Mouse (Mus musculus) heart, adult 18-20 months (tissue): ENCODE data around the gene Garem2. TPM values are rescaled to one million over a fixed set of nuclear protein-coding genes. Genes with fewer than 3 reads are reported as not detected.
A peak's percentile ranks its signal among the peaks of the same experiment; 100 is the strongest.

Experiments
- DNase-seq, 2 experiments: peaks; one replicate each; pipeline ENCODE4 v3.0.0; 2021 to 2022; ENCODE audit warnings: mixed read lengths in 1 of 2
- total RNA-seq, 2 experiments: library from RNA; stranded (reverse); gene quantifications; 2 replicates each; pipeline ENCODE4 v1.2.3; 2021

Gene Garem2
- total RNA-seq, 2 experiments from 2014 or later, result 0.10 TPM; not detected in 1

DNA sequence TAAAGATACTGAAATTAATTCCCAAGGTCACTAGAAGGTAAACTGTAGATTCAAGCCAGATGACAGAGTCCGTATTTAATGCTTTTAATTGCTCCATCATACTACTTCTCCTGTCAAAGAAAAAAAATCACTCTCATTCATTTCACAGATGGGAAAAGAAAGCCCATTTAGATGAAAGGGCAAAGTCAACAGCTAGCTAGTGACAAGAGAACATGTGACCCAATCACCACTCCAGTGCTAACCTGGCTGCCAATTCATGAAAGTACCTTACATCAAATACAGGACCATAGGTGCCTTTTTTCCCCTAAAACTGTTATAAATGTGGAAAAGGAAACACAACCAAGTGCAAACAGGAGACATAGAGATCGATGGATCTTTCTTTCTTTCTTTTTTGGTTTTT is 48.3 kb downstream of the Garem2 start:
- peak in 1 of 2 experiments; percentile 9 for DNase-seq

DNA sequence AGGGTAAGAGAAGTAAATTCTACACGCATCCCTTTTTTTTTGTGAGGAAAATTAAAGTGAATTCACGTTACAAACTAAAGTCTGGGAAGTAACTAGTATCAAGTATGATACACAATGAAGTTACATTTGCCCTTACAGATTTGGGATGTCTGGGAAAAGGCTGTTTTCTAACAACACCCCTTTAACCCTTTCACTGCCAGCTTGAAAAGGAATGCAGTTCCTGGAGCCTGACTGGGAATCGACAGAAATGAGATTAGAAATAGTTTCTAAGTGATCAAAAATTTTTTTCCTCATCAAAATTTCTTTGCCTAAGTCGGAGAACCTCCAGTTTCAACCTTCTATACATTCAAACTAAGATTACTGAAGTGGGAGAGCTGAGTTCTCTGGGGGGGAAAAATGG is 49.1 kb downstream of the Garem2 start:
- no peak for DNase-seq

DNA sequence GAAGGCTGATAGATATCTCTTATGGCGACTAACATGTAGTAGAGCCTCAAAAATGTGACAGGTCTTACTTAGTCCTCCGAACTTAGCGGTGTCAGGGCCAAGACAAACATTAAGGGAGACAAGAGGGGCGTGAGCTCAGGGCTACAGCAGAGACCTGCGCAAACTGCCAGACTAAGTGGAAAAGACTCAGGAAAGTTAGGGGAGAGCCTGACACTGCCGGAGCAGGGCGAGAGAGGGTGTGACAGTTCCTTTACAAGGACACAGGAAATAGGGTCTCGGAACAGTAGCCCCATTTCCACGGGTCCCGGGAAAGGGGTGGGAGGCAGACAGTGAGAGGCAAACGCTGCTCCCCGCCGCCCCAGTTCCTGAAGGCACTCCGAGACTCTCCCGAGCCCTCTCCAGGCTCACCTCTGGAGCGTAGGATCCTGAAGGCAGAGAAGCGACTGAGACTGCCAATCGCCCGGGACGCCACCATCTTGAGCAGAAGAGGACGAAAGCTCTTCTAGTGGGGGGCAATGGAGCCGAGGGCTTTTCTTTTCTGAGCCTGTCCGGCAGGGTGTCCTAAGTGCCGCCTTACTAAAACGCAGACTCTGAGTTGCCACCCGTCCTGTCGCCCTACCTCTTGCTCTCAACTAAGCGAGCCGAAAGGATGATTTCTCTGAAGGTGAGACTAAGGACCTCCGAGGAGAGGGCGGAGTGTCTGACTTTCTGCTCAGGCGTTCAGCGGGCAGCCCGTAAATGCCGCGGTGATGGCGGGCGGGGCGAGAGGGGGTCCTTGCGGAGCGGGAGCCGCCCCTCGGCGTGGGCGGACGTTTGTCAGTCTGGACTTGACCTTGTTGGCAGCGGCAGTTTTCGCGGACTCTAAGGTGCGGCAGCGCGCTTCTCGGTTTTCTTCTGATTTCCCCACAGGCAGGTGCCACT is 49.8 kb downstream of the Garem2 start, which contains the start of the genes Hadha and Hadhb:
Gene Hadha, minus strand, starts transcription at position 689 of the 921 bp plus-strand sequence.
Gene Hadhb, plus strand, starts transcription at position 775 of the 921 bp plus-strand sequence.
- peak; percentile 94 to 98 for DNase-seq

DNA sequence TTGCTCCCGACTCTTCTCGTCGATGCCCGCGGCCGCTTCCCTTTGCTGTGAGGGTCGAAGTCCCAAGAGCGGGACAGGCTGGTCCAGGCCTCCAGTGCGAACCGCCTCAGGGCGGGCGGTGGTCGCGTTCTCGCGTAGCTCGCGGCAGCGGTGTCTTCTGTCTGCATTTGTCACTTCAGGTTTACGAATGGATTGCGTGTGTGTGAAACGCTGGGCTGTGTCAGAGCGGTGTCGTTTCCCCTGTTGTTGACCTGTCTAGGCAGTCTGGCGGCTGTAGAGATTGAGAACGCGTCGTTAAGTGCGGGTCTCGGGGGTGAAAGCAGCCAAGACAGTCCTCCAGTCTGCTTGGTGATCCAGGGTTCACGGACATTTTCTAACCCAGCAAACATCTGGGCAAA is 50.4 kb downstream of the Garem2 start:
- DNase-seq, result no peak

DNA sequence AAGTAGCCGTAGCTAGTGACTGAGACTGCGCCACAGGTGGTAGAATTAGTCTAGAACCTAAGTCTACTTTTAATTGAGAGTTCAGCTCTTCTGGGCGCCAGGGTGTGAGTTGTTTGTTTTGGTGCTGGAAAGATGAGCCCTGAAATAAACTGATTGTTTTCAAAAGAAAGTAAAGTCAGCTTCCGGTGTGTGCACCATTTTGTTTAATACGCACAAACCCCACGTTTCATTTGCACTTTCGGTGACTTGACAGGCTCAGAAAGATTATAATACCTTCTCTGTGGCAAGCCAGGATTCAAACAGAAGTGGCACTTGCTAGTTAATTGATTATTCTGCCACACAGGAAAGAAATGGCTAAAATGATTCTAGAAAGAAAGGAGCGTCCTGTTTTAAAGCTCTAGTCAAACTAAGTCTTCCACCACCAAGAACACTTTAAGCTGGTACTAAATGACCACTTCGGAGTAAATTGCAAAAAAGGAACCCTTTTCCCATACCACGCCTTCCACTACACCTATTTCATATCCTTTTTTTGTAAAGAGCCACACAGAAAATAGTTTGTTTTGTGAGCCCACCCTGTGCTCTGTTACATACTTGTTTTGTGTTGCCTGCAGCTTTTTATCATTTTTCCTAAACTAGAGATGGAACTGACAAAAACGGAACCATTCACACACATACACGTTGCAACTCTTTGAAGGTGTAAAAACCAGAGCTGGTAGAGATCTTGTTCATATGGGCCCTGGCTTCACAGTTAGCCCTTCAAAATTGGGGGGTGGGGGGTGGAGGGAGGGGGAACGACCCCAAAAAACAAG is 51.1 kb downstream of the Garem2 start:
- DNase-seq, result no peak

DNA sequence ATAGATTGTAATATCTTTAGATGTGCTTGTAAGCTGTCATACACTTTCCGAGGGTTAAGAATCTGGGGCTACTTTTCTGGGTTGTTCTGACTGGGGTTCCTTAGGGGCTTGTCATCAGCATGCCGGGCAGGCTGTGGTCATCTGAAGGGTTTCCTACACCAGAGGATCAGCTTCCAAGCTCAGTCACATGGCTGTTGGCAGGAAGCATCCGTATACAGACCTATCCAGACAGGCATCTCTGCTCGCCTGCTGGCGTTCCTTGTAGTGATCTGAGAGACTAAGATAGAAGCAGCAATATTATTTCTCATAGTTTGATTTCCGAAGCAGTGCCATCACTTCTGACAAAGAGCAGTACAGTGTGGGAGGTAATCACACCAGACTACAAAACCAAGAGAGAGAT is 54.6 kb downstream of the Garem2 start:
- peak; percentile 66 to 69 for DNase-seq

DNA sequence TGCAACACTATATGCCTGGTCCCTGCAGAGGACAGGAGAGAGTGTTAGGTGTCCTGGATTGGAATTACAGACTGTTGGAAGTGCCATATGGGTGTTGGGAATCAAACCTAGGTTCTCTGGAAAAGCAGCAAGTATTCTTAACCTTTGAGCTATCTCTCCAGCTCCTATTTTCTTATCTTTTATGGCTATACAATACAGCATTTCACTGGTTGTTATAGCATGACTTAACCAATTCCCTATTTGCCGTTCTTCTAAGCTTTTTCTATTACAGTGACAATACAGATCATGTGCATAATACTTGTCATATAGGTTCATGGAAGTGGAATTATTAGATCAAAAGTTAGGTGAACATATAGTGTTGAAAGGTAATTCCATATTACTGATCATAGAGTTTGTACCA is 56.9 kb downstream of the Garem2 start:
- DNase-seq, result no peak

DNA sequence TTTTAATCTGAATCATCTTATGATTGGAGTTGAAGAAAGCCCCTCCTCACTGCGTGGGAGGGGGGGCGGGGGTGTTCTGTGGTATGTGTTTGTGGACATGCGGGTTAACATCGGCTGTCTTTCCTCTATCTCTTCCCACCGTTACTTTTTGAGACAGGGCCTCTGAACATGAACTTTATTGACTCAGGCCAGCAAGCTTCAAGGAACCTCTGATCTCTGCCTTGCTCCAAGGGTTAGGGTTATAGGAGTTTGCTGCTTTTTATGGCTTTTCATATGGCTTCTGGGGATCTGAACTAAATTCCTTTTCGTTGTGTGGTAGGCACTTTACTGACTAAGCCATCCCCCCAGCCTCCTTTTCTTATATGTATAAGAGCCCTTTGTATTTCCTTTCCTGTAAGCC is 57.4 kb downstream of the Garem2 start:
- no peak for DNase-seq

DNA sequence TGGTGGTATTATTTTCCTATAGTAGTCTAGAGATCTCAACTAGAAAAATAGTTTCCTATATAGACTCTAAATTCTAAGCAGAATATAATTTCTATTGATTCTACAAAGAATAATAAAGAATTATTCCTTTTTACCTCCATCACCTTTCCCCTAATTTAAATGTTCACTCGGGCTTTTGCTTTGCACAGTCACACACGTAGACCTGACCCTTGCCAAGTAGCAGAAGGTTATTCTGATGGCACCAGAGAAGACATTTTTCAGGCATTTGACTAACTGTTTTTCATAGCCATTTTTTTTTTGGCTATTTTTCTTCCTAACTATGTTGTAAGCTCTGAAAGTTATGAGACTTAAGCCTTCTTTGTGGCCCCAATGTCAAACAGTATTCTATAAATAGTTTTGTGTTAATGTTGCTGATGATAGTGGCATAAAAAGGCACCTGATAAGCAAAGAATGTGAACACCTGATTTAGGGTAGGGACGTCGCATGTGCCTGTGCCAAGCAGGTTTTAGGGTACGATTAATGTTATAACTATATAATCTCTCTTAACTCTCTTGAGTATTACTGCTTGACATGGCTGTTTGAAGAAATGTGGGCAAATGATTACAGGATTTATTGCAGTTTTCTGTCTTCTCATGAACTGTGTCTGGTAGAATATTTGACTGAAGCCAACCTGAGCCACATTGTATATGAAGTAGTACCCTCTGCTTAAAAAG is 60.4 kb downstream of the Garem2 start:
- DNase-seq, result no peak

Other genes with a start within 250 kb of the Garem2 start
- gene Il6, start 92.0 kb upstream of the Garem2 start, total RNA-seq, result not detected
- 1 to 10 TPM; 3.0 to 3.1 TPM for gene Tyms, start 31.5 kb upstream of the Garem2 start, total RNA-seq
- gene 3110082J24Rik, start 925 bp downstream of the Garem2 start, total RNA-seq, result not detected
- 1,000 to 10,000 TPM; 1,388 to 1,426 TPM for gene Hadha, start 50.0 kb downstream of the Garem2 start, total RNA-seq
- gene Hadhb, start 50.1 kb downstream of the Garem2 start, total RNA-seq, result 1,000 to 10,000 TPM; 2,535 to 2,720 TPM
- under 1 TPM in 1 of 2 experiments, not detected in 1; 0.59 TPM for gene Adgrf3, start 100.6 kb downstream of the Garem2 start, total RNA-seq
- 10 to 100 TPM; 16.6 to 18.5 TPM for gene Selenoi, start 127.4 kb downstream of the Garem2 start, total RNA-seq
- gene Drc1, start 176.2 kb downstream of the Garem2 start, total RNA-seq, result under 1 TPM in 1 of 2 experiments, not detected in 1; 0.49 TPM